Mouse (Mus musculus) hindbrain, embryonic 15.5 days (tissue): Measurements from ENCODE around the gene Errfi1. TPM values are rescaled to one million over a fixed set of nuclear protein-coding genes. Genes with fewer than 3 reads are reported as not detected.
A peak's percentile ranks its signal among the peaks of the same experiment; 100 is the strongest.
"Not testable (repeated sequence)": the region's sequence is repeated elsewhere in the genome, so short reads cannot be mapped to it uniquely, and the experiment has no call there.

Experiments used
- ATAC-seq: fragments of 200-750 bp; cut with Nextera tagmentation; 2 replicates; pipeline ENCODE4 v1.8.0; 2017; ENCODE audit warnings: low read depth, moderate number of reproducible peaks, moderate TSS enrichment; ENCODE audit not compliant: low FRiP score
- H3K27ac ChIP-seq: fragments of 300-500 bp; sonication (generic); replicated peaks from 2 replicates; pipeline ENCODE4 v1.5.1; 2015; ENCODE audit warnings: mild to moderate bottlenecking, inconsistent platforms
- H3K27me3 ChIP-seq: fragments of 300-500 bp; sonication (generic); 2 replicates; pipeline ENCODE4 v1.6.1; 2015; ENCODE audit warnings: control low read depth, inconsistent platforms
- H3K36me3 ChIP-seq: fragments of 300-500 bp; sonication (generic); 2 replicates; pipeline ENCODE4 v1.6.1; 2015; ENCODE audit warnings: control low read depth, inconsistent platforms
- H3K4me1 ChIP-seq: fragments of 300-500 bp; sonication (generic); replicated peaks from 2 replicates; pipeline ENCODE4 v1.6.1; 2015; ENCODE audit warnings: control low read depth, inconsistent platforms
- H3K4me2 ChIP-seq: fragments of 300-500 bp; sonication (generic); 2 replicates; pipeline ENCODE4 v1.6.1; 2015; ENCODE audit warnings: moderate library complexity, mild to moderate bottlenecking, inconsistent platforms
- H3K4me3 ChIP-seq: fragments of 300-500 bp; sonication (generic); 2 replicates; pipeline ENCODE4 v1.5.1; 2015; ENCODE audit warnings: mild to moderate bottlenecking, inconsistent platforms
- H3K9ac ChIP-seq: fragments of 300-500 bp; sonication (generic); 2 replicates; pipeline ENCODE4 v1.6.1; 2015; ENCODE audit warnings: inconsistent platforms
- H3K9me3 ChIP-seq: fragments of 300-500 bp; sonication (generic); 2 replicates; pipeline ENCODE4 v1.6.1; 2016; ENCODE audit warnings: control low read depth, inconsistent platforms
- WGBS: fragments of 180-500 bp; shearing (Covaris S2); methylation state at CpG from one replicate; pipeline ENCODE4 v1.1.7; 2015; 5-methylcytosine and 5-hydroxymethylcytosine counted together
- polyA plus RNA-seq: library from polyadenylated mRNA; unstranded; fragments of >200 nt; fragmentation: Nextera tagmentation; extraction: Ambion mirVana; gene quantifications from 2 replicates; pipeline ENCODE4 v1.2.1, GENCODE M21; 2015

Errfi1 gene
- polyA plus RNA-seq, 1 experiment from 2014 or later, result 31.7 TPM

- no peaks in the 10 kb centered on the region for H3K27me3 ChIP-seq
- 75% methylated on average over 17 of the region's 17 CpGs for WGBS
- no peak overlapping the region for H3K9ac ChIP-seq
- no peak overlapping the region for H3K27ac ChIP-seq
- H3K9me3 ChIP-seq, result no peaks in the 10 kb centered on the region
- H3K4me2 ChIP-seq, result no peak overlapping the region
- ATAC-seq, result no peak
- peaks cover 21% of the 10 kb centered on the region for H3K4me1 ChIP-seq
- H3K36me3 ChIP-seq, result peaks cover 28% of the 10 kb centered on the region
- no peak overlapping the region for H3K4me3 ChIP-seq
Measured at GRCm38 (mm10) chr4:150869276-150870197, 15.8 kb downstream of the Errfi1 start.

GRCm38 (mm10) chr4:150870963-150871391 lies 17.3 kb downstream of the Errfi1 start:
- peaks cover 17% of the 10 kb centered on the region for H3K4me1 ChIP-seq
- H3K4me2 ChIP-seq, result no peak overlapping the region
- H3K4me3 ChIP-seq, result no peak overlapping the region
- peaks cover 23% of the 10 kb centered on the region for H3K36me3 ChIP-seq
- WGBS, result 86% methylated on average over 13 of the region's 13 CpGs
- no peak for ATAC-seq
- H3K27me3 ChIP-seq, result no peaks in the 10 kb centered on the region
- peak overlapping the region; percentile 61; the same call in 1 of the 2 replicates for H3K27ac ChIP-seq
- no peak overlapping the region for H3K9ac ChIP-seq
- H3K9me3 ChIP-seq, result no peaks in the 10 kb centered on the region

DNA sequence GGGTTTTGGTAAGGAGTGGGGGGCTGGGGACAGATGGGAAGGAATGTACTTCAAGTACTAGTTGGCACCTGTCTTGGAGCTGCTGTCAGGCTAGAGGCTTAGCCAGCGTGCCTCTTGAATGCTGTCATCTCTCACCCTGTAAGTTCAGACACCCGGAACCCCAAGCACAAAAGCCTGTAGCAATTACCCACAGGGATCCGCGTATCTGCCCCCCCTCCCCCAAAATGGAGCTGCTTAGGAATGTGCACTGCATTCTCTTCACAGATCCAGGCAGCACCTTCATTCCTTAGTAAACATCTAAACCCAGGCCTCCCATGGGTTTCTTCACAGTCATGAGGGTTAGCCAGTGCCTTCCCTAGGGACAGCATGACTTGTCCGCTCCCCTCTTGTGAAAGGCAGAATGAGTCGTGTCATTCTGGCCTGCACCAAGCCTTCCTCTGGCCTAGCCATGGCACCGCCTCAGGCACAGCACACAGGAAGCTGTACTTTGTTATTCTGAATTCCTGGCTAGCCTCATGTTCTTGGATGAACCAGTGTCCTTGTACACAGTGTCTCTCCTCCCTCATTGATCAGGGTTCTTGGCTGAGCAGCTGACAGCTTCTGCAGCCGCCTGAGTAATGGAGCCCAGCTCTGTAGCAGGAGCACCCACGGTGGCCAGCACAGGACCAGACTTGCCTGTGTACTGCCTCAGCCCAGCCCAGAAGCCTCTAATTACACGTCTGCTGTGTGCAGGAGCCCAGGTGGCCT lies 17.8 kb downstream of the Errfi1 start:
- no peak overlapping the region for H3K4me3 ChIP-seq
- WGBS, result 24% methylated on average over 10 of the region's 10 CpGs
- no peak overlapping the region for H3K4me2 ChIP-seq
- H3K27ac ChIP-seq, result peak overlapping the region; percentile 61
- H3K9ac ChIP-seq, result no peak overlapping the region
- peaks cover 17% of the 10 kb centered on the region for H3K4me1 ChIP-seq
- peaks cover 17% of the 10 kb centered on the region; the same call in 1 of the 2 replicates for H3K36me3 ChIP-seq
- peak; percentile 81 for ATAC-seq
- no peaks in the 10 kb centered on the region for H3K9me3 ChIP-seq
- no peaks in the 10 kb centered on the region for H3K27me3 ChIP-seq

GRCm38 (mm10) chr4:150872139-150872651 lies 18.5 kb downstream of the Errfi1 start:
- peaks cover 11% of the 10 kb centered on the region; the same call in 1 of the 2 replicates for H3K36me3 ChIP-seq
- no peaks in the 10 kb centered on the region for H3K27me3 ChIP-seq
- ATAC-seq, result peak; percentile 61
- no peak overlapping the region for H3K9ac ChIP-seq
- no peaks in the 10 kb centered on the region for H3K9me3 ChIP-seq
- no peak overlapping the region for H3K4me2 ChIP-seq
- WGBS, result 40% methylated on average over 9 of the region's 9 CpGs
- H3K4me3 ChIP-seq, result no peak overlapping the region
- peaks cover 17% of the 10 kb centered on the region for H3K4me1 ChIP-seq
- H3K27ac ChIP-seq, result peak overlapping the region; percentile 61

DNA sequence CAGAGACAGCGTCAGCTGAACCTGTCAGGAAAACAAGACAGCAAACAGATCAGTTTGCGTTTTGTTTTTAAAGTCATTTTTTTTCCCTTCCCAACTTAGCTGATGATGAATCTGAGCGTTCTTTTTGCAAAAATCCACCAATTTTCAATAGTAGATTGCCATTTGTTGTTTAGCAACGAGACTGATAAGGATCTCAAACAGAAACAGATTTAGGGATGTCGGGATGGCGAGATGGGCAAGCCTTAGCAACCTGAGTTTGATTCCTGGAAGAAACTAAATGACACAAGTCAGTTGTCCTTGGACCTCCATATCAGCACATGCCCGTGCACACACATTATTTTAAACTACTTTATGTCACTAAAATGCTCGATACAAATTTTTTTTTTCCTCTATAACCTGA lies 19.0 kb downstream of the Errfi1 start:
- Histone ChIP-seq H3K4me3 (no peak overlapping the region), H3K36me3 (peaks cover 6% of the 10 kb centered on the region; the same call in 1 of the 2 replicates), H3K4me2 (no peak overlapping the region), H3K27ac (peak overlapping the region; percentile 61), H3K27me3 (no peaks in the 10 kb centered on the region), H3K9ac (no peak overlapping the region), H3K9me3 (no peaks in the 10 kb centered on the region), H3K4me1 (peaks cover 17% of the 10 kb centered on the region)
- no peak for ATAC-seq
- WGBS, result 87% methylated on average over 8 of the region's 8 CpGs

DNA sequence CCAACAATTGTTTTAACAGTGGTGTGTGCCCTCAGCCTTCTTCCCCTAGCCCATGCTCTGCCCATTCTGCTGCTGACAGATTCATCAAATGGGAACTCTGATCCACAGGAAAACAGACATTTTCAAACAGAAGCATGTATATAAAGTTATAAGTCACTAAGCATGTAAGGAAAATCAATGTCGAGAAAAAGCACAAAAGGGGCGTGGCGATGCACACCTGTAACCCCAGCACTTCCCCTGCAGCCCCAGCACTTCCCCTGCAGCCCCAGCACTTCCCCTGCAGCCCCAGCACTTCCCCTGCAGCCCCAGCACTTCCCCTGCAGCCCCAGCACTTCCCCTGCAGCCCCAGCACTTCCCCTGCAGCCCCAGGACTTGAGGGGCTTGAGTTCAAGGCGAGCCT lies 20.7 kb downstream of the Errfi1 start:
- not testable (repeated sequence) for H3K36me3 ChIP-seq, H3K27ac ChIP-seq, H3K9ac ChIP-seq, H3K4me3 ChIP-seq, H3K9me3 ChIP-seq, H3K4me2 ChIP-seq, H3K27me3 ChIP-seq, ATAC-seq
- WGBS, result 72% methylated on average over 4 of the region's 4 CpGs
- peaks cover 17% of the 10 kb centered on the region for H3K4me1 ChIP-seq

GRCm38 (mm10) chr4:150875393-150875792 lies 21.7 kb downstream of the Errfi1 start:
- Histone ChIP-seq H3K27me3 (no peaks in the 10 kb centered on the region), H3K36me3 (no peaks in the 10 kb centered on the region), H3K9me3 (peaks cover 4% of the 10 kb centered on the region; the same call in 1 of the 2 replicates), H3K4me2 (no peak overlapping the region), H3K4me3 (no peak overlapping the region), H3K4me1 (peaks cover 17% of the 10 kb centered on the region), H3K27ac (no peak overlapping the region), H3K9ac (no peak overlapping the region)
- 90% methylated on average over 10 of the region's 10 CpGs for WGBS
- ATAC-seq, result no peak

- peaks cover 4% of the 10 kb centered on the region; the same call in 1 of the 2 replicates for H3K9me3 ChIP-seq
- H3K4me1 ChIP-seq, result no peaks in the 10 kb centered on the region
Measured at GRCm38 (mm10) chr4:150879631-150880030, 25.9 kb downstream of the Errfi1 start.

GRCm38 (mm10) chr4:150880364-150880763 lies 26.6 kb downstream of the Errfi1 start:
- H3K27me3 ChIP-seq, result no peaks in the 10 kb centered on the region
- no peaks in the 10 kb centered on the region for H3K36me3 ChIP-seq
- H3K9me3 ChIP-seq, result peaks cover 4% of the 10 kb centered on the region; the same call in 1 of the 2 replicates
- ATAC-seq, result no peak
- 83% methylated on average over 5 of the region's 5 CpGs for WGBS
- no peak overlapping the region for H3K27ac ChIP-seq
- H3K9ac ChIP-seq, result no peak overlapping the region
- H3K4me2 ChIP-seq, result no peak overlapping the region
- H3K4me1 ChIP-seq, result no peaks in the 10 kb centered on the region
- H3K4me3 ChIP-seq, result no peak overlapping the region

More at GRCm38 (mm10) chr4:150879631-150880030, 25.9 kb downstream of the Errfi1 start:
- no peaks in the 10 kb centered on the region for H3K27me3 ChIP-seq
- no peak overlapping the region for H3K4me2 ChIP-seq
- no peak overlapping the region for H3K9ac ChIP-seq
- no peak overlapping the region for H3K4me3 ChIP-seq
- H3K36me3 ChIP-seq, result no peaks in the 10 kb centered on the region
- H3K27ac ChIP-seq, result no peak overlapping the region
- WGBS, result 96% methylated on average over 22 of the region's 22 CpGs
- ATAC-seq, result no peak

DNA sequence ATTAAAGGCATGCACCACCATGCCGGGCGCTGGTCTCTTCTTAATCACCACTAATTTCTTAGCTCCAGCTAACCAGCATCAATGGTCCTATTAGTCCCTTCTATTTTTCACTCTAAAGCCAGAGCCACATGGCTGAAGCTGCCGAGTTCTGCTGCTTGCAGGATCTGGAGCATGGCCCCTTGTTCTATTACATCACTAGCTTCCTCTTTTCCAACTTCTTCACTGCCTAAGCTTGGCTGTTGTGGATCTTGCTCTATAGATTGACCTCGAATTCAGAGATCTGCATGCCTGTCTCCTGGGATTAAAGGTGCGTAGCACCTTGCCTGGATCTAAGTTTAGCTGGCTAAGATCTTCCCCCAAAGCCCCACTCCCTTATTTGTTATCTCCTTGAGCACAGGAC lies 28.9 kb downstream of the Errfi1 start:
- Histone ChIP-seq H3K4me1 (no peaks in the 10 kb centered on the region), H3K36me3 (no peaks in the 10 kb centered on the region), H3K9me3 (peaks cover 4% of the 10 kb centered on the region; the same call in 1 of the 2 replicates), H3K27me3 (no peaks in the 10 kb centered on the region), H3K4me3 (no peak overlapping the region), H3K9ac (no peak overlapping the region), H3K4me2 (no peak overlapping the region), H3K27ac (no peak overlapping the region)
- 89% methylated on average over 5 of the region's 5 CpGs for WGBS
- ATAC-seq, result no peak

DNA sequence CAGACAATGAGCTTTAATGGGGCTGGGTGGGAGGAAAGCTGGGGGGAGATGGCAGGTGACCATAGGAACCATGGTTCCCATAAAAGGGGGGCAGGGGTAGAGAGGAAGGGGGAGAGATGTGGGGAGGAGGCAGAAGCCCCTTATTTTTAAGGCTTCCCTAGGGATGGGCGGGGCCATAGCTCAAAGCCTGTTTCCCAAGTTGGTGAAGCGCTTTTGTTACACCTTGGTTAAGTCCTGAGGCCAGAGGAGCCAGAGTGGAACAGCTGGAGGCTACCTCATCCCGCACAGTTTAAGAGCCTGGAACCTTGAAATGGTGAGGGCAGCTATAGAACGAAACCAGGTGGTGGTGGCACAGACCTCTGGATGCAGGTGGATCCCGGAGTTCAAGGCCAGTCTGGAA lies 34.2 kb downstream of the Errfi1 start:
- Histone ChIP-seq H3K9me3 (no peaks in the 10 kb centered on the region), H3K4me1 (no peaks in the 10 kb centered on the region), H3K4me3 (no peak overlapping the region), H3K27me3 (no peaks in the 10 kb centered on the region), H3K9ac (no peak overlapping the region), H3K27ac (no peak overlapping the region), H3K36me3 (no peaks in the 10 kb centered on the region), H3K4me2 (no peak overlapping the region)
- 85% methylated on average over 5 of the region's 5 CpGs for whole genome bisulfite sequencing
- no peak for ATAC-seq

GRCm38 (mm10) chr4:150888492-150888891 lies 34.8 kb downstream of the Errfi1 start:
- Histone ChIP-seq H3K27me3 (no peaks in the 10 kb centered on the region), H3K4me1 (no peaks in the 10 kb centered on the region), H3K4me2 (no peak overlapping the region), H3K9me3 (no peaks in the 10 kb centered on the region), H3K27ac (no peak overlapping the region), H3K9ac (no peak overlapping the region), H3K4me3 (no peak overlapping the region), H3K36me3 (no peaks in the 10 kb centered on the region)
- 87% methylated on average over 4 of the region's 4 CpGs for WGBS
- no peak for ATAC-seq
